Mouse (Mus musculus) lung, embryonic 16.5 days (tissue): ENCODE measurements at regions not wholly inside any gene's neighbourhood (a gene's known extent, or its start where the extent isn't known, plus 50 kb on each side); places are given as distances from the start of the nearest gene placed in this dataset.

ENCODE experiments used
- ATAC-seq: fragments of 200-750 bp; cut with Nextera tagmentation; 2 replicates; pipeline ENCODE4 v1.8.0; 2017; ENCODE audit warnings: low read depth, mild to moderate bottlenecking, moderate library complexity
- H3K27ac ChIP-seq: fragments of 300-500 bp; sonication (generic); 2 replicates; pipeline ENCODE4 v1.5.1; 2014; ENCODE audit warnings: mild to moderate bottlenecking, control low read depth, low read length
- H3K27me3 ChIP-seq: fragments of 300-500 bp; sonication (generic); 2 replicates; pipeline ENCODE4 v1.6.1; 2014; ENCODE audit warnings: low read depth, low read length, mixed read lengths; ENCODE audit not compliant: control insufficient read depth, insufficient read depth
- H3K36me3 ChIP-seq: fragments of 300-500 bp; sonication (generic); 2 replicates; pipeline ENCODE4 v1.6.1; 2014; ENCODE audit warnings: low read length; ENCODE audit not compliant: control insufficient read depth, insufficient read depth
- H3K4me1 ChIP-seq: fragments of 300-500 bp; sonication (generic); replicated peaks from 2 replicates; pipeline ENCODE4 v1.6.1; 2014; ENCODE audit warnings: low read length, mixed read lengths; ENCODE audit not compliant: control insufficient read depth, insufficient read depth
- H3K4me2 ChIP-seq: fragments of 300-500 bp; sonication (generic); 2 replicates; pipeline ENCODE4 v1.6.1; 2014; ENCODE audit warnings: low read depth, low read length, control low read depth
- H3K4me3 ChIP-seq: fragments of 300-500 bp; sonication (generic); 2 replicates; pipeline ENCODE4 v1.5.1; 2014; ENCODE audit warnings: mild to moderate bottlenecking, low read length, control low read depth
- H3K9ac ChIP-seq: fragments of 300-500 bp; sonication (generic); 2 replicates; pipeline ENCODE4 v1.6.1; 2014; ENCODE audit warnings: low read length, control low read depth
- H3K9me3 ChIP-seq: fragments of 300-500 bp; sonication (generic); 2 replicates; pipeline ENCODE4 v1.6.1; 2016; ENCODE audit warnings: low read length; ENCODE audit not compliant: control insufficient read depth
- WGBS: fragments of 180-500 bp; shearing (Covaris S2); extraction: QIAGEN DNeasy Blood & Tissue Kit; methylation state at CpG from one replicate; pipeline ENCODE4 v1.1.7; 2014; 5-methylcytosine and 5-hydroxymethylcytosine counted together

DNA sequence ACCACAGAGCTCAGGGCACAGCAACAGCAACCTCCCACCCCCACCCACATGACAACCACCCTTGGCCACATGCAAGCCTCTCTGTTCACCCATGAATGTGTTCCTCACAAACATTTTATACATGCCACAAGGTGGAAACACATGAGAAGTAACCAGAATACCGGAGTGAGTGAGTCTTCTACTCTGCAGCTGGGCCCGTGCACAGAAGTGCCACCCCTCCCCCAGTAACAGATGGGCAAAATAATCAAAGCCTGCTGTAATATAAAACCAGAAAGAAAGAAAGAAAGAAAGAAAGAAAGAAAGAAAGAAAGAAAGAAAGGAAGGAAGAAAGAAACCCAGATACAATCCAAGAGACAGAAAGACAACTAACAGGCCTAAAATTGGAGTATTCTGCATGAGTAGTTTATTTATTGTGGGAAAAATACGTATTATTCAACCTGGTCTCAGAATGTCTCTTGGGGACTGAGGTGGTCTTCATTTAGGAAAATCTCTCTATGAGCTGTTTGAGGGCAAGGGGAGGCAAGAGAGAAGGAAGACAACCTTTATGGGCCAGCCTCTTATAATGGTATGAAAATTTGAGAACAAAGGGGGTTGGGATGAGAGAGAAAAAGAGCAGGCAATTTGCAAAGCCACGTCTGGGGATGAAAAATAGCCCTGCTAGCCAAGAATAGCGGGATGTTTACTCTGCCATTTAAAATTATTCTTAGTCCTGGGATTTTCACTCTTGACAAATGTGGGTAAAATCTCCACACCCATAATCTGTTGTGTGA, 160.2 kb downstream of the Sox4 start:
- Histone ChIP-seq H3K4me1 (peaks cover 12% of the 10 kb centered on the region), H3K36me3 (no peaks in the 10 kb centered on the region), H3K4me3 (no peak overlapping the region), H3K27me3 (no peaks in the 10 kb centered on the region), H3K27ac (no peak overlapping the region), H3K9me3 (no peaks in the 10 kb centered on the region), H3K9ac (no peak overlapping the region), H3K4me2 (no peak overlapping the region)
- no peak for ATAC-seq
- WGBS: 33% methylated on average over 5 of the region's 5 CpGs

GRCm38 (mm10) chr13:28792461-28793165, 160.9 kb downstream of the Sox4 start:
- Histone ChIP-seq H3K4me3 (no peak overlapping the region), H3K9me3 (no peaks in the 10 kb centered on the region), H3K27me3 (no peaks in the 10 kb centered on the region), H3K4me2 (no peak overlapping the region), H3K27ac (no peak overlapping the region), H3K4me1 (peaks cover 10% of the 10 kb centered on the region), H3K9ac (no peak overlapping the region), H3K36me3 (no peaks in the 10 kb centered on the region)
- WGBS: 81% methylated on average over 12 of the region's 12 CpGs
- no peak for ATAC-seq

- no peaks in the 10 kb centered on the region for H3K27me3 ChIP-seq
- no peak overlapping the region for H3K4me2 ChIP-seq
- no peaks in the 10 kb centered on the region for H3K36me3 ChIP-seq
- no peak overlapping the region for H3K27ac ChIP-seq
- H3K9ac ChIP-seq: no peak overlapping the region
- WGBS: 64% methylated on average over 4 of the region's 4 CpGs
- no peak overlapping the region for H3K4me3 ChIP-seq
- H3K9me3 ChIP-seq: no peaks in the 10 kb centered on the region
- peaks cover 23% of the 10 kb centered on the region for H3K4me1 ChIP-seq
- no peak for ATAC-seq
These were observed 163.1 kb downstream of the Sox4 start for GRCm38 (mm10) chr13:28790381-28790780.

DNA sequence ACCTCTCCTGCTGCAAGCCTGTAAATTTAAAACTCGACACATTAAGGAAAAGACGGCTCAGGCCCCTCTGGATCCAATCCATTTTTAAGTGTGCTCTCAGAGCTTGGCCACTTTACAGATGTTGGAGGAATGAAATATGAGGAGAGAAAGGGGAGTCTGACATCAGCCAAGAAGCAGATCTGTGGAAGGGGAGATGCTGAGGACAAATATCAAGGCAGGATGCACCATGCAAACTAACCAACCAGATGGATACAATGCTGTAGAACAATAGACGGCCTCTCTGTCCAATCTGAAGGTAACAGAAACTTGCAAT, 166.2 kb downstream of the Sox4 start:
- WGBS: 27% methylated on average over 3 of the region's 3 CpGs
- H3K27me3 ChIP-seq: no peaks in the 10 kb centered on the region
- H3K4me3 ChIP-seq: no peak overlapping the region
- ATAC-seq: peak; percentile 63
- H3K4me2 ChIP-seq: peak overlapping the region; percentile 38
- no peaks in the 10 kb centered on the region for H3K36me3 ChIP-seq
- 0 out of 2 replicates have a peak overlapping the region, but pooled peaks have one; percentile 23 for H3K9ac ChIP-seq
- H3K9me3 ChIP-seq: no peaks in the 10 kb centered on the region
- peaks cover 21% of the 10 kb centered on the region for H3K4me1 ChIP-seq
- H3K27ac ChIP-seq: peak overlapping the region; percentile 70

GRCm38 (mm10) chr13:28786629-28787330, 166.7 kb downstream of the Sox4 start:
- Histone ChIP-seq H3K4me3 (no peak overlapping the region), H3K9ac (0 out of 2 replicates have a peak overlapping the region, but pooled peaks have one; percentile 23), H3K4me2 (peak overlapping the region; percentile 38), H3K9me3 (no peaks in the 10 kb centered on the region), H3K27ac (peak overlapping the region; percentile 70), H3K36me3 (no peaks in the 10 kb centered on the region), H3K27me3 (no peaks in the 10 kb centered on the region), H3K4me1 (peaks cover 26% of the 10 kb centered on the region)
- WGBS: 29% methylated on average over 9 of the region's 9 CpGs
- peak; percentile 51 for ATAC-seq

GRCm38 (mm10) chr13:28782497-28783246, 170.8 kb downstream of the Sox4 start:
- WGBS: 62% methylated on average over 10 of the region's 10 CpGs

DNA sequence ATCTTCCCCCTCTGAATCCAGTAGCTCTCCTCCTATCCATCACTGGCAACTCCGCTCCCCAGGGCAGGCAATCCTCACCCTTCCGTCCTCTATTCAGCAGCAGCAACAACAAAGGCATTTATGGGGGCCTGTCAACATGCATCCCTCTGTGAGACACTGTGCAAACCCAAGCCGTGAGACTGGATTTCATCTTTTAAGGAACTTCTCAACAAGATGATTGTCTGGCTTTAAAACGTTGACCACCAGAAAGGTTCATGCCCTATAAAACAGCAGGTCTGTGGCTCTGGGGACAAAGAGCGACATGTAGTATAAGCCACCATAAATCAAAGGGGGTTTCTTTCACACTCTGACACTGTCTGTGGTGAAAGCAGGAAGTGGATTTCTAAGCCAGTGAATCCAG, 171.4 kb downstream of the Sox4 start:
- Histone ChIP-seq H3K9ac (no peak overlapping the region), H3K36me3 (no peaks in the 10 kb centered on the region), H3K27ac (no peak overlapping the region), H3K4me3 (no peak overlapping the region), H3K27me3 (no peaks in the 10 kb centered on the region), H3K9me3 (no peaks in the 10 kb centered on the region), H3K4me1 (peaks cover 14% of the 10 kb centered on the region), H3K4me2 (no peak overlapping the region)
- no peak for ATAC-seq
- WGBS: 42% methylated on average over 5 of the region's 5 CpGs

More at GRCm38 (mm10) chr13:28782497-28783246, 170.8 kb downstream of the Sox4 start:
- Histone ChIP-seq H3K4me2 (no peak overlapping the region), H3K27ac (no peak overlapping the region), H3K36me3 (no peaks in the 10 kb centered on the region), H3K9ac (no peak overlapping the region), H3K27me3 (no peaks in the 10 kb centered on the region), H3K9me3 (no peaks in the 10 kb centered on the region), H3K4me1 (peaks cover 19% of the 10 kb centered on the region), H3K4me3 (no peak overlapping the region)
- no peak; the same call in 1 of the 2 replicates for ATAC-seq

DNA sequence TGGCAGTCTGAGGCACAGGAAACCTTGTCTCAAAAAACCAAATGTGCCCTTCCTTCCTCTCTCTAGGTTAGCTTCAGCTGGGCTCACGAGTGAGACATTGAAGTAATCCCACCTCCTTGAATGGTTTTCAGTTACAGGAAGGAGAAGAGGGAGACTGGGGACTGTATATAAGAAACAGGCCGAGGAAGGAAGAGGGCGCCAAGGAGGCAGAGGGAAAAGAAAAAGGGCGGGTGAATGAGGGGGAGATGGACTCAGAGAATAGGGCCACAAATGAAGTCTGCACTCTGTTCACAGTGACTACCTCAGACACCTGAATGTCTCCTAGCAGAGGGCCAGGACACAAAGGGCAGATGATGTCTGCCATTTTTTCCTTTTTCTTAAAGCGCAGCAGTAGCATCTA, 171.9 kb downstream of the Sox4 start:
- 51% methylated on average over 5 of the region's 5 CpGs for whole genome bisulfite sequencing

GRCm38 (mm10) chr13:28780462-28780861, 173.1 kb downstream of the Sox4 start:
- ATAC-seq: no peak
- H3K9me3 ChIP-seq: no peaks in the 10 kb centered on the region
- peaks cover 5% of the 10 kb centered on the region for H3K4me1 ChIP-seq
- no peaks in the 10 kb centered on the region for H3K27me3 ChIP-seq
- H3K9ac ChIP-seq: no peak overlapping the region
- WGBS: 72% methylated on average over 5 of the region's 5 CpGs
- H3K4me2 ChIP-seq: no peak overlapping the region
- no peak overlapping the region for H3K4me3 ChIP-seq
- no peaks in the 10 kb centered on the region for H3K36me3 ChIP-seq
- no peak overlapping the region for H3K27ac ChIP-seq

More for the DNA sequence above, 171.9 kb downstream of the Sox4 start:
- Histone ChIP-seq H3K36me3 (no peaks in the 10 kb centered on the region), H3K9me3 (no peaks in the 10 kb centered on the region), H3K4me3 (no peak overlapping the region), H3K4me2 (no peak overlapping the region), H3K4me1 (peaks cover 10% of the 10 kb centered on the region), H3K27me3 (no peaks in the 10 kb centered on the region), H3K27ac (no peak overlapping the region), H3K9ac (no peak overlapping the region)
- ATAC-seq: no peak
